ENCODE assay signal across 21 mouse cellular contexts in genomic region chr4:101650961-101651360, GRCm38 (mm10). TPM values are rescaled to one million over a fixed set of nuclear protein-coding genes. Genes with fewer than 3 reads are reported as not detected.
DNase-seq lines count a peak whose midpoint lies in the region; ATAC-seq and TF ChIP-seq lines count a peak whose summit lies in the region.
"Had no signal": no experiment of that assay in that cellular context is flagged by ENCODE, and none has a peak within 500 bp of the region (broad histone marks: within the 10 kb centered on the region; RNA-seq: fewer than 3 reads in every experiment).

No protein-coding gene starts in this region.

- H3K9ac ChIP-seq in liver, embryonic 11.5 days (ENCODE audit: low read depth, low read length) = 0 out of 2 replicates have a peak overlapping the region, but pooled peaks have one; percentile 1
- no peak overlapping the region for H3K9ac ChIP-seq in liver, postnatal 0 days (replicated peaks)
- no peak overlapping the region for H3K9ac ChIP-seq in CH12.LX (ENCODE audit: insufficient read depth, low read depth)
- H3K9ac ChIP-seq in liver, embryonic 14.5 days (replicated peaks) = no peak overlapping the region
- H3K9ac ChIP-seq: forebrain, embryonic 12.5 days; forebrain, embryonic 15.5 days; heart, embryonic 13.5 days; hindbrain, embryonic 12.5 days; hindbrain, embryonic 15.5 days had no signal

- no peak for ATAC-seq in liver, embryonic 11.5 days (replicated peaks; ENCODE audit: low FRiP score)
- ATAC-seq in liver, postnatal 0 days = no peak
- no peak for ATAC-seq in liver, embryonic 14.5 days (ENCODE audit: insufficient read depth)
- ATAC-seq: CD4-positive, CD25-positive, alpha-beta regulatory T cell, adult 4 months; forebrain, embryonic 15.5 days had no signal

- peaks cover 38% of the 10 kb centered on the region for H3K4me1 ChIP-seq in liver, embryonic 11.5 days (replicated peaks; ENCODE audit: control insufficient read depth, insufficient read depth, low read length)
- peaks cover 26% of the 10 kb centered on the region for H3K4me1 ChIP-seq in liver, postnatal 0 days (ENCODE audit: insufficient read depth)
- peaks cover 17 to 55% of the 10 kb centered on the region in 2 experiments for H3K4me1 ChIP-seq in CH12.LX (ENCODE audit: control insufficient read depth in 1 of 2, insufficient read depth in 2 of 2)
- peaks cover 58 to 67% of the 10 kb centered on the region in 2 experiments for H3K4me1 ChIP-seq in liver, embryonic 14.5 days (replicated peaks; ENCODE audit: control insufficient read depth in 2 of 2, insufficient read depth in 2 of 2, low read length in 1 of 2)
- no peaks in the 10 kb centered on the region for H3K4me1 ChIP-seq in cerebellum, adult 2 months (ENCODE audit: control insufficient read depth, insufficient read depth, low read length)

- no peaks in the 10 kb centered on the region for H3K9me3 ChIP-seq in liver, embryonic 11.5 days (ENCODE audit: control insufficient read depth, low read length)
- no peaks in the 10 kb centered on the region for H3K9me3 ChIP-seq in liver, postnatal 0 days (ENCODE audit: low read length)
- H3K9me3 ChIP-seq in CH12.LX (replicated peaks; ENCODE audit: low read length) = no peaks in the 10 kb centered on the region
- H3K9me3 ChIP-seq in liver, embryonic 14.5 days (ENCODE audit: control insufficient read depth, low read length) = no peaks in the 10 kb centered on the region
- H3K9me3 ChIP-seq: forebrain, embryonic 12.5 days; forebrain, embryonic 15.5 days; heart, embryonic 10.5 days; heart, embryonic 13.5 days; hindbrain, embryonic 12.5 days; hindbrain, embryonic 15.5 days had no signal

- DNase-seq in liver, embryonic 11.5 days (ENCODE audit: low spot score) = no peak
- DNase-seq in liver, postnatal 0 days = no peak
- peak; percentile 68 for DNase-seq in CH12.LX (ENCODE audit: extremely low read depth)
- no peak for DNase-seq in liver, embryonic 14.5 days (ENCODE audit: low read depth in 3 of 3, low spot score in 3 of 3)
- no peak for DNase-seq in Muller cell, postnatal 12 days (ENCODE audit: inconsistent ontology term)
- no peak for DNase-seq in cerebellum, adult 2 months
- no peak for DNase-seq in yolk sac, embryonic 10.5 days (ENCODE audit: low spot score)
- DNase-seq: adrenal gland, adult 2 months; adrenal gland, postnatal 14 days; cerebellum, adult 11-12 months; cerebellum, adult 9-10 months; cerebellum, postnatal 14 days; gastrocnemius, postnatal 36 days; heart, adult 2 months had no signal

- no peak for TF ChIP-seq RAD21 in CH12.LX (IDR thresholded peaks at IDR 0.05; ENCODE audit: low read depth, low read length)

- 86% methylated on average over 2 of the region's 2 CpGs for WGBS in liver, embryonic 11.5 days
- WGBS in liver, postnatal 0 days (ENCODE audit: insufficient replicate concordance) = 74% methylated on average over 2 of the region's 2 CpGs
- WGBS in liver, embryonic 14.5 days (ENCODE audit: insufficient replicate concordance) = 59% methylated on average over 2 of the region's 2 CpGs
- 87% methylated on average over 2 of the region's 2 CpGs for WGBS in cerebellum, adult 2 months

- no peaks in the 10 kb centered on the region for H3K27me3 ChIP-seq in liver, embryonic 11.5 days (replicated peaks; ENCODE audit: control insufficient read depth, insufficient read depth, low read length)
- no peaks in the 10 kb centered on the region for H3K27me3 ChIP-seq in liver, postnatal 0 days (ENCODE audit: insufficient read depth, low read length)
- H3K27me3 ChIP-seq in CH12.LX (replicated peaks) = no peaks in the 10 kb centered on the region
- H3K27me3 ChIP-seq in liver, embryonic 14.5 days (ENCODE audit: control insufficient read depth, insufficient read depth, low read length) = no peaks in the 10 kb centered on the region
- H3K27me3 ChIP-seq in cerebellum, adult 2 months (ENCODE audit: control insufficient read depth, insufficient read depth, low read length) = no peaks in the 10 kb centered on the region
- H3K27me3 ChIP-seq: forebrain, embryonic 12.5 days; forebrain, embryonic 15.5 days; heart, embryonic 13.5 days; hindbrain, embryonic 12.5 days; hindbrain, embryonic 15.5 days had no signal

- dilution Hi-C loops in CH12.LX (cut with MboI; ENCODE audit: extremely low pct_ligation_motif_present, extremely low pct_unique_long_range_greater_than_20kb, low sequenced_read_pairs) = no loop called here

- no peaks in the 10 kb centered on the region; the same call in 1 of the 2 replicates for H3K79me2 ChIP-seq in CH12.LX (replicated peaks; ENCODE audit: control insufficient read depth, extremely low read depth, insufficient read depth, poor library complexity, severe bottlenecking)

- no peak for TF ChIP-seq POLR2A in CH12.LX (IDR thresholded peaks at IDR 0.05; ENCODE audit: low read depth, low read length)
- no peak for TF ChIP-seq POLR2A in cerebellum, adult 2 months (IDR thresholded peaks at IDR 0.05; ENCODE audit: borderline replicate concordance, insufficient read depth, low read length)

- TF ChIP-seq CTCF in liver, postnatal 0 days (IDR thresholded peaks at IDR 0.05; ENCODE audit: low read depth) = no peak
- TF ChIP-seq CTCF in CH12.LX (conservative IDR thresholded peaks at IDR 0.05 in 1 of 2, IDR thresholded peaks at IDR 0.05 in 1 of 2; ENCODE audit: low read depth in 2 of 2, low read length in 2 of 2) = no peak
- no peak for TF ChIP-seq CTCF in liver, embryonic 14.5 days (IDR thresholded peaks at IDR 0.05; ENCODE audit: low read depth)
- TF ChIP-seq CTCF in cerebellum, adult 2 months (IDR thresholded peaks at IDR 0.05; ENCODE audit: borderline replicate concordance, insufficient read depth, low read depth, low read length) = no peak

- H3K4me3 ChIP-seq in liver, embryonic 11.5 days (ENCODE audit: low read depth, low read length) = no peak overlapping the region
- no peak overlapping the region for H3K4me3 ChIP-seq in liver, postnatal 0 days (ENCODE audit: low read depth, low read length)
- no peak overlapping the region for H3K4me3 ChIP-seq in CH12.LX (replicated peaks in 1 of 3; ENCODE audit: low read depth in 2 of 3, low read length in 2 of 3, poor library complexity in 1 of 3)
- H3K4me3 ChIP-seq in liver, embryonic 14.5 days (ENCODE audit: insufficient read depth in 1 of 2, low read depth in 2 of 2, low read length in 2 of 2) = no peak overlapping the region
- no peak overlapping the region for H3K4me3 ChIP-seq in cerebellum, adult 2 months (replicated peaks; ENCODE audit: insufficient read depth, low read depth, low read length)
- H3K4me3 ChIP-seq: forebrain, embryonic 12.5 days; forebrain, embryonic 15.5 days; heart, adult 2 months; heart, embryonic 10.5 days; heart, embryonic 13.5 days; hindbrain, embryonic 12.5 days; hindbrain, embryonic 15.5 days had no signal

- H3K36me3 ChIP-seq in liver, embryonic 11.5 days (ENCODE audit: control insufficient read depth, insufficient read depth, low read length) = no peaks in the 10 kb centered on the region
- H3K36me3 ChIP-seq in liver, postnatal 0 days (replicated peaks; ENCODE audit: insufficient read depth, low read length) = peaks cover 6% of the 10 kb centered on the region
- peaks cover 2 to 29% of the 10 kb centered on the region in 2 experiments for H3K36me3 ChIP-seq in CH12.LX (replicated peaks in 1 of 2; ENCODE audit: control insufficient read depth in 1 of 2, insufficient read depth in 1 of 2, low read length in 1 of 2)
- peaks cover 3% of the 10 kb centered on the region; the same call in 1 of the 2 replicates for H3K36me3 ChIP-seq in liver, embryonic 14.5 days (replicated peaks; ENCODE audit: control insufficient read depth, insufficient read depth, low read depth)
- H3K36me3 ChIP-seq: forebrain, embryonic 15.5 days; heart, embryonic 10.5 days; hindbrain, embryonic 15.5 days had no signal

- no peak overlapping the region for H3K27ac ChIP-seq in liver, embryonic 11.5 days (ENCODE audit: low read depth, low read length)
- H3K27ac ChIP-seq in liver, postnatal 0 days (ENCODE audit: low read depth) = no peak overlapping the region
- H3K27ac ChIP-seq in CH12.LX (ENCODE audit: insufficient read depth, low read depth) = no peak overlapping the region
- no peak overlapping the region for H3K27ac ChIP-seq in liver, embryonic 14.5 days
- no peak overlapping the region for H3K27ac ChIP-seq in cerebellum, adult 2 months (ENCODE audit: insufficient read depth, low read length)
- H3K27ac ChIP-seq: forebrain, embryonic 12.5 days; forebrain, embryonic 15.5 days; heart, adult 2 months; heart, embryonic 10.5 days; heart, embryonic 13.5 days; hindbrain, embryonic 12.5 days; hindbrain, embryonic 15.5 days had no signal

- TF ChIP-seq EP300 in liver, postnatal 0 days (IDR thresholded peaks at IDR 0.05; ENCODE audit: low read depth) = no peak
- TF ChIP-seq EP300 in CH12.LX (IDR thresholded peaks at IDR 0.05; ENCODE audit: low read length) = peak; percentile 97
- no peak for TF ChIP-seq EP300 in liver, embryonic 14.5 days (IDR thresholded peaks at IDR 0.05; ENCODE audit: low read depth)

- no peak overlapping the region for H3K4me2 ChIP-seq in liver, embryonic 11.5 days
- H3K4me2 ChIP-seq in liver, postnatal 0 days (ENCODE audit: low read depth, low read length) = no peak overlapping the region
- 0 out of 2 replicates have a peak overlapping the region, but pooled peaks have one; percentile 4 for H3K4me2 ChIP-seq in CH12.LX (ENCODE audit: insufficient read depth, low read depth, poor library complexity, severe bottlenecking)
- peak overlapping the region; percentile 8 for H3K4me2 ChIP-seq in liver, embryonic 14.5 days (ENCODE audit: low read depth)
- H3K4me2 ChIP-seq: forebrain, embryonic 12.5 days; forebrain, embryonic 15.5 days; heart, embryonic 13.5 days; hindbrain, embryonic 12.5 days; hindbrain, embryonic 15.5 days had no signal

- in situ Hi-C loops in CH12.LX (cut with MboI; ENCODE audit: low pct_ligation_motif_present, low pct_unique_long_range_greater_than_20kb, low sequenced_read_pairs) = no loop called here

TF ChIP-seq in CH12.LX, 34 proteins besides CTCF, POLR2A, EP300 and RAD21 (continues in another document):
- no peak for TF ChIP-seq ZMIZ1 (IDR thresholded peaks at IDR 0.05; ENCODE audit: low read depth, low read length)
- 0 out of 2 replicates have a peak, but pooled peaks have one; percentile 43 for TF ChIP-seq SIN3A (IDR thresholded peaks at IDR 0.05; ENCODE audit: low read length)
- no peak for TF ChIP-seq NRF1 (IDR thresholded peaks at IDR 0.05; ENCODE audit: low read depth, low read length)
- peak; percentile 90 for TF ChIP-seq TCF12 (IDR thresholded peaks at IDR 0.05; ENCODE audit: low read depth, low read length)
- peak; percentile 25; the same call in 1 of the 2 replicates for TF ChIP-seq CHD2 (IDR thresholded peaks at IDR 0.05; ENCODE audit: low read length)
- TF ChIP-seq MAFK (IDR thresholded peaks at IDR 0.05; ENCODE audit: insufficient replicate concordance, low read length) = peak; percentile 77

RNA-seq across cellular contexts. Expression of gene Leprot, which starts 3.4 kb away (rescaled TPM):
- 70.8 and 79.0 TPM in 2 replicates for polyA plus RNA-seq in liver, embryonic 11.5 days (2014; fragmentation: Nextera tagmentation; extraction: Ambion mirVana)
- polyA plus RNA-seq in liver, postnatal 0 days (2015; fragmentation: Nextera tagmentation; extraction: Ambion mirVana) = 39.7 and 41.1 TPM in 2 replicates
- total RNA-seq in CH12.LX (2012; rRNA removed) (17.6 and 19.9 TPM in 2 replicates), CH12.LX (2014; rRNA removed) (24.2 and 24.9 TPM in 2 replicates)
- 26.6 and 29.2 TPM in 2 replicates for polyA plus RNA-seq in CH12.LX (2012; ENCODE audit: insufficient read length, low read depth)
- 35.5 and 43.7 TPM in 2 replicates for polyA plus RNA-seq in liver, embryonic 14.5 days (2012; rRNA removed)
- 51.1 and 55.6 TPM in 2 replicates for polyA plus RNA-seq in liver, embryonic 14.5 days (2014; fragmentation: Nextera tagmentation; extraction: Ambion mirVana)
- polyA plus RNA-seq in cerebellum, adult 2 months (2012; rRNA removed) = 30.7 and 33.3 TPM in 2 replicates

Comparison
In these comparisons a context has a peak if more than half of its experiments do, and no peak if none do; other contexts are left out.
1. H3K4me2 ChIP-seq: peak in CH12.LX (single experiment) and liver, embryonic 14.5 days (single experiment); none in liver, embryonic 11.5 days (single experiment) and liver, postnatal 0 days (single experiment).